Mouse (Mus musculus) liver, embryonic 14.5 days (tissue): ENCODE data around the gene Tmem88.

Source experiments
- CTCF ChIP-seq: IDR thresholded peaks from 2 replicates; pipeline ENCODE4 v1.5.1; 2016; ENCODE audit warnings: antibody characterized with exemption, low read depth, control low read depth
- EP300 ChIP-seq: IDR thresholded peaks from 2 replicates; pipeline ENCODE4 v1.6.1; 2016; ENCODE audit warnings: antibody characterized with exemption, low read depth

DNA sequence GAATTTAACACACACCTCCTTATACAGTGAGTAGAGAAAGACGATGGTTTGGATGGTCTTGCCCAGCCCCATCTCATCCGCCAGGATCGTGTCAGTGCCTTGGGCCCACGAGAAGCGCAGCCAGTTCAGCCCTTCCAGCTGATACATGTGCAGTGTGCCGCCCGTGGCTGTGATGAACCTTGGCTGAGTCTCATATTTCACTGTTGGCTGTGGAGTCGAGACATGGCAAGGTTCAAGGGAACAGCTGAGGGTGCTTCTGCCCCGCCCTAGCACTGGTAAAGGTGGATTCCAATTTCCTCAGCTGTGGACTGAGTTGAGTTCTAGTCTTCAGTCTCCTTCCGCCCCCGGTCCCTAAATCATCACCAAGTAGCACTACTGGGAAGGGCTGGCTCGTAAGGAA is 40.3 kb downstream of the Tmem88 start:
- TF ChIP-seq CTCF (no peak), EP300 (no peak)
